Mouse (Mus musculus): Measurements from ENCODE around the gene Tbc1d17.

DNA sequence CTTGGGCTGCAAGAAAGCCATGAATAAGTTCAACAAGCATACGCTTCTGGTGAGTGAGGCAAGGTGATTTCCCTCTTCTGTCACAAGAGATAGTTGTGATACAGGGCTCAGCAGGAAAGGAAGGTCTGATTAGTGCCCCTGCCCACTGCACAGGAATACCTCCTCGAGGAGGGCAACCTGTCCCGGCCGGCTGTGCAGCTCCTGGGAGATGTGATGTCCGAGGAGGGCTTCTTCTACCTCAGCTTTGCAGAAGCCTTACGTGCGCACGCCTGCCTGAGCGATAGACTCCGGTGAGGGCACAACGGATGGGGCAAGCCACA lies 9.7 kb downstream of the Tbc1d17 start:
- TF ChIP-seq CTCF (IDR thresholded peaks at IDR 0.05) (no peak), EP300 (IDR thresholded peaks at IDR 0.05) (no peak)

All from lung, postnatal 0 days (tissue).